Mouse (Mus musculus): ENCODE data around the gene H2-Q1. TPM values are rescaled to one million over a fixed set of nuclear protein-coding genes. Genes with fewer than 3 reads are reported as not detected.
A peak's percentile ranks its signal among the peaks of the same experiment; 100 is the strongest.
"Not testable (repeated sequence)": the region's sequence is repeated elsewhere in the genome, so short reads cannot be mapped to it uniquely, and the experiment has no call there.

Gene H2-Q1
- 0.74 and 0.75 TPM in 2 replicates for polyA plus RNA-seq (2015; fragmentation: Nextera tagmentation; extraction: Ambion mirVana)

- no peak for ATAC-seq (ENCODE audit: insufficient read depth, low FRiP score)
Measured at GRCm38 (mm10) chr17:35320327-35321081, at the start of gene H2-Q1. TSS of gene H2-Q1 (plus strand) at chr17:35320405.

GRCm38 (mm10) chr17:35272249-35272648 is 48.0 kb upstream of the H2-Q1 start:
- 76% methylated on average over 3 of the region's 3 CpGs for WGBS
- Histone ChIP-seq H3K4me3 (replicated peaks; ENCODE audit: low read length) (no peak overlapping the region), H3K27me3 (ENCODE audit: control insufficient read depth, insufficient read depth, low read length) (no peaks in the 10 kb centered on the region), H3K9me3 (replicated peaks; ENCODE audit: control insufficient read depth, low read length) (no peaks in the 10 kb centered on the region), H3K36me3 (ENCODE audit: control insufficient read depth, insufficient read depth, low read length) (no peaks in the 10 kb centered on the region), H3K4me1 (ENCODE audit: control insufficient read depth, insufficient read depth, low read length) (no peaks in the 10 kb centered on the region), H3K4me2 (ENCODE audit: low read depth, low read length) (no peak overlapping the region), H3K27ac (ENCODE audit: low read length) (no peak overlapping the region), H3K9ac (ENCODE audit: low read length) (no peak overlapping the region)
- ATAC-seq (ENCODE audit: insufficient read depth, low FRiP score) = no peak

More at GRCm38 (mm10) chr17:35320327-35321081, at the start of gene H2-Q1:
- H3K9ac ChIP-seq (ENCODE audit: low read length) = peak within 1 kb of the TSS; percentile 43
- peaks cover 7% of the 10 kb centered on the region; the same call in 1 of the 2 replicates for H3K4me1 ChIP-seq (ENCODE audit: control insufficient read depth, insufficient read depth, low read length)
- no peaks in the 10 kb centered on the region for H3K9me3 ChIP-seq (replicated peaks; ENCODE audit: control insufficient read depth, low read length)
- no peak within 1 kb of the TSS for H3K27ac ChIP-seq (ENCODE audit: low read length)
- H3K27me3 ChIP-seq (ENCODE audit: control insufficient read depth, insufficient read depth, low read length) = peaks cover 12% of the 10 kb centered on the region
- no peaks in the 10 kb centered on the region for H3K36me3 ChIP-seq (ENCODE audit: control insufficient read depth, insufficient read depth, low read length)
- peak within 1 kb of the TSS; percentile 38 for H3K4me3 ChIP-seq (replicated peaks; ENCODE audit: low read length)
- H3K4me2 ChIP-seq (ENCODE audit: low read depth, low read length) = peak within 1 kb of the TSS; percentile 59
- WGBS = 1% methylated on average over 55 of the region's 55 CpGs

GRCm38 (mm10) chr17:35274770-35275169 is 45.4 kb upstream of the H2-Q1 start:
- 6% methylated on average over 11 of the region's 11 CpGs for WGBS
- H3K4me2 ChIP-seq (ENCODE audit: low read depth, low read length) = no peak overlapping the region
- ATAC-seq (ENCODE audit: insufficient read depth, low FRiP score) = peak; percentile 59; the same call in 1 of the 2 replicates

GRCm38 (mm10) chr17:35276304-35276864 is 43.8 kb upstream of the H2-Q1 start:
- Histone ChIP-seq H3K27ac (ENCODE audit: low read length) (no peak overlapping the region), H3K36me3 (ENCODE audit: control insufficient read depth, insufficient read depth, low read length) (no peaks in the 10 kb centered on the region), H3K4me3 (replicated peaks; ENCODE audit: low read length) (no peak overlapping the region), H3K4me1 (ENCODE audit: control insufficient read depth, insufficient read depth, low read length) (no peaks in the 10 kb centered on the region), H3K4me2 (ENCODE audit: low read depth, low read length) (no peak overlapping the region), H3K27me3 (ENCODE audit: control insufficient read depth, insufficient read depth, low read length) (no peaks in the 10 kb centered on the region), H3K9ac (ENCODE audit: low read length) (no peak overlapping the region), H3K9me3 (replicated peaks; ENCODE audit: control insufficient read depth, low read length) (no peaks in the 10 kb centered on the region)
- 15% methylated on average over 13 of the region's 13 CpGs for WGBS
- ATAC-seq (ENCODE audit: insufficient read depth, low FRiP score) = no peak

More at GRCm38 (mm10) chr17:35274770-35275169, 45.4 kb upstream of the H2-Q1 start:
- Histone ChIP-seq H3K4me1 (ENCODE audit: control insufficient read depth, insufficient read depth, low read length) (no peaks in the 10 kb centered on the region), H3K4me3 (replicated peaks; ENCODE audit: low read length) (no peak overlapping the region), H3K9ac (ENCODE audit: low read length) (no peak overlapping the region), H3K27ac (ENCODE audit: low read length) (no peak overlapping the region), H3K9me3 (replicated peaks; ENCODE audit: control insufficient read depth, low read length) (no peaks in the 10 kb centered on the region), H3K36me3 (ENCODE audit: control insufficient read depth, insufficient read depth, low read length) (no peaks in the 10 kb centered on the region), H3K27me3 (ENCODE audit: control insufficient read depth, insufficient read depth, low read length) (no peaks in the 10 kb centered on the region)

- 79% methylated on average over 8 of the region's 8 CpGs for WGBS
- Histone ChIP-seq H3K9ac (ENCODE audit: low read length) (no peak overlapping the region), H3K9me3 (replicated peaks; ENCODE audit: control insufficient read depth, low read length) (no peaks in the 10 kb centered on the region), H3K27me3 (ENCODE audit: control insufficient read depth, insufficient read depth, low read length) (no peaks in the 10 kb centered on the region), H3K4me3 (replicated peaks; ENCODE audit: low read length) (no peak overlapping the region), H3K4me1 (ENCODE audit: control insufficient read depth, insufficient read depth, low read length) (no peaks in the 10 kb centered on the region), H3K4me2 (ENCODE audit: low read depth, low read length) (no peak overlapping the region), H3K27ac (ENCODE audit: low read length) (no peak overlapping the region), H3K36me3 (ENCODE audit: control insufficient read depth, insufficient read depth, low read length) (no peaks in the 10 kb centered on the region)
- ATAC-seq (ENCODE audit: insufficient read depth, low FRiP score) = no peak
Measured at GRCm38 (mm10) chr17:35278049-35278448, 42.2 kb upstream of the H2-Q1 start.

GRCm38 (mm10) chr17:35278957-35279688 is 41.1 kb upstream of the H2-Q1 start:
- Histone ChIP-seq H3K36me3 (ENCODE audit: control insufficient read depth, insufficient read depth, low read length) (no peaks in the 10 kb centered on the region), H3K27ac (ENCODE audit: low read length) (no peak overlapping the region), H3K4me3 (replicated peaks; ENCODE audit: low read length) (no peak overlapping the region), H3K9me3 (replicated peaks; ENCODE audit: control insufficient read depth, low read length) (no peaks in the 10 kb centered on the region), H3K4me1 (ENCODE audit: control insufficient read depth, insufficient read depth, low read length) (no peaks in the 10 kb centered on the region), H3K4me2 (ENCODE audit: low read depth, low read length) (no peak overlapping the region), H3K9ac (ENCODE audit: low read length) (no peak overlapping the region), H3K27me3 (ENCODE audit: control insufficient read depth, insufficient read depth, low read length) (no peaks in the 10 kb centered on the region)
- ATAC-seq (ENCODE audit: insufficient read depth, low FRiP score) = no peak
- WGBS = 86% methylated on average over 13 of the region's 13 CpGs

- Histone ChIP-seq H3K36me3 (ENCODE audit: control insufficient read depth, insufficient read depth, low read length) (no peaks in the 10 kb centered on the region), H3K9me3 (replicated peaks; ENCODE audit: control insufficient read depth, low read length) (no peaks in the 10 kb centered on the region), H3K4me1 (ENCODE audit: control insufficient read depth, insufficient read depth, low read length) (no peaks in the 10 kb centered on the region), H3K27me3 (ENCODE audit: control insufficient read depth, insufficient read depth, low read length) (no peaks in the 10 kb centered on the region), H3K4me2 (ENCODE audit: low read depth, low read length) (no peak overlapping the region), H3K9ac (ENCODE audit: low read length) (no peak overlapping the region), H3K4me3 (replicated peaks; ENCODE audit: low read length) (no peak overlapping the region), H3K27ac (ENCODE audit: low read length) (no peak overlapping the region)
- no peak for ATAC-seq (ENCODE audit: insufficient read depth, low FRiP score)
- WGBS = 69% methylated on average over 3 of the region's 3 CpGs
Measured at GRCm38 (mm10) chr17:35280276-35280675, 39.9 kb upstream of the H2-Q1 start.

GRCm38 (mm10) chr17:35285431-35285830 is 34.8 kb upstream of the H2-Q1 start:
- H3K27me3 ChIP-seq (ENCODE audit: control insufficient read depth, insufficient read depth, low read length) = no peaks in the 10 kb centered on the region
- no peaks in the 10 kb centered on the region for H3K9me3 ChIP-seq (replicated peaks; ENCODE audit: control insufficient read depth, low read length)
- H3K27ac ChIP-seq (ENCODE audit: low read length) = no peak overlapping the region
- H3K9ac ChIP-seq (ENCODE audit: low read length) = no peak overlapping the region
- no peaks in the 10 kb centered on the region for H3K4me1 ChIP-seq (ENCODE audit: control insufficient read depth, insufficient read depth, low read length)
- H3K36me3 ChIP-seq (ENCODE audit: control insufficient read depth, insufficient read depth, low read length) = no peaks in the 10 kb centered on the region
- no peak overlapping the region for H3K4me2 ChIP-seq (ENCODE audit: low read depth, low read length)
- no peak overlapping the region for H3K4me3 ChIP-seq (replicated peaks; ENCODE audit: low read length)
- no peak for ATAC-seq (ENCODE audit: insufficient read depth, low FRiP score)

- H3K27ac ChIP-seq (ENCODE audit: low read length) = not testable (repeated sequence)
- 2% methylated on average over 5 of the region's 5 CpGs for WGBS
Measured at GRCm38 (mm10) chr17:35295796-35296195, 24.4 kb upstream of the H2-Q1 start.

More at GRCm38 (mm10) chr17:35295796-35296195, 24.4 kb upstream of the H2-Q1 start:
- H3K36me3 ChIP-seq (ENCODE audit: control insufficient read depth, insufficient read depth, low read length); H3K27me3 ChIP-seq (ENCODE audit: control insufficient read depth, insufficient read depth, low read length); H3K9me3 ChIP-seq (replicated peaks; ENCODE audit: control insufficient read depth, low read length); H3K4me1 ChIP-seq (ENCODE audit: control insufficient read depth, insufficient read depth, low read length); H3K4me2 ChIP-seq (ENCODE audit: low read depth, low read length); H3K9ac ChIP-seq (ENCODE audit: low read length); ATAC-seq (ENCODE audit: insufficient read depth, low FRiP score); H3K4me3 ChIP-seq (replicated peaks; ENCODE audit: low read length): not testable (repeated sequence)

Data from stomach, embryonic 16.5 days (tissue).